Mouse (Mus musculus) testis, adult 2 months (tissue): ENCODE results near the gene Spdye4c.

ENCODE experiments used
- CTCF ChIP-seq: fragments of 200-500 bp; IDR thresholded peaks from 2 replicates; pipeline ENCODE4 v1.5.1; 2012; ENCODE audit warnings: low read depth, mild to moderate bottlenecking, inconsistent platforms, low read length, moderate library complexity; ENCODE audit not compliant: control insufficient read depth, insufficient read depth, insufficient replicate concordance
- POLR2A ChIP-seq: fragments of 200-500 bp; IDR thresholded peaks from 2 replicates; pipeline ENCODE4 v1.6.1; 2012; ENCODE audit warnings: low read depth, mild to moderate bottlenecking, inconsistent platforms, low read length, moderate library complexity; ENCODE audit not compliant: control insufficient read depth

DNA sequence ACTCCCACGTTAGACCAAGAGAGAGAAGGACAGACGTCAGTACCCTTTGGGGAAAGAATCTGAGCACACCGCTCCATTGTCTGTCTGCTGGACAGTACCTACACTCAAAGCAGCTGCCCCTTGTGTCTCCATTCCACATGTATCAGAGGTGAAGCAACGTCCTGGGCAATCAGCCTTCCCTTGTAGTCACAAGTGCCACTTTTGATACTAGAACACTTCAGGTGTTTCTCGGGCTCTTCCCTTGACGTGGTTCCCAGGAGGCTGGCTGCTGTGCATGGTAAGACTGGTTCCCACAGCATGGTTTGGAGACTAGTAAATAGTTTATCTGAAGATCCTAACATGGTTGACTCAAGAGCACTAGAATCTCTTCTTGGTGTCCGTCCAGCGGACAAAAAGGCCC lies 20.2 kb downstream of the Spdye4c start:
- TF ChIP-seq POLR2A (no peak), CTCF (no peak)
